Mouse (Mus musculus): Measurements from ENCODE around the gene Arntl.

The Arntl gene

DNA sequence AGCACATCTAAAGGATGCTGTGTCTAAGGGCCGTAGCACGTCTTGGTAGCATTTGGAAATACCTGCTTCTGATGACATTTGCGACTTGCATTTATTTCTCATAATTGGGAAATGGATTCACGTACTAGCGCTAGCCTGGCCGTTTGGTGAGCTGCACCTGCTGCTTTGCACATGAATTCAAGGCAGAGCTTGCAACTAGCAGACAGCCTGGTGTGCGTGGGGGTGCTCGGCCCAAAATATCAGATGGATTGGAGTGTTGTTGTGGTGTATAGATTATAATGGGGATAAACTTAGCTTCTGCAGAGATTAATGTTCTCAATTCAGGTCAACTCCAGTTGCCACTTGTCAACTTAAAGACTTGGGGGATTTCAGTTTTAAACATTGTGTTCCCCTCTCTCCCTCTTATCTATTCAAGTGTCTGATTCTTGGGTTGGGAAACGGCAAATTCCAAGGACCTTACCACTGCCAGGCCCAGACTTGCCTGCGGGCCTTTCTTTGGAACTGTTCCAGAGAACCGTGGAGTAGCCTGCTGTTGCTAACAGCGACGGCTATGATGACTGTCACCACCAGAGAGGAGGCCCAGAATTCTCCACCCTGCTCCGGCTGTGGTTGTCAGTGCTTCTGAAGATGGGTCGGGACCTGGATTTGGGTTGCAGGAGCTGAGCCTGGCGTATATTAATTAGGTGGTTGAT is 42.0 kb downstream of the Arntl start:
- in situ Hi-C loops (cut with MboI; ENCODE audit: unreplicated experiment in 2 of 2), result no loop called here

- in situ Hi-C loops (cut with MboI; ENCODE audit: unreplicated experiment in 2 of 2), result loop anchor here (5.0 to 10.0 kb wide), 4 partner anchors 108 to 774 kb away; no protein-coding TSS in a partner anchor
Observed at GRCm38 (mm10) chr7:113250433-113250991, 43.2 kb downstream of the Arntl start.

DNA sequence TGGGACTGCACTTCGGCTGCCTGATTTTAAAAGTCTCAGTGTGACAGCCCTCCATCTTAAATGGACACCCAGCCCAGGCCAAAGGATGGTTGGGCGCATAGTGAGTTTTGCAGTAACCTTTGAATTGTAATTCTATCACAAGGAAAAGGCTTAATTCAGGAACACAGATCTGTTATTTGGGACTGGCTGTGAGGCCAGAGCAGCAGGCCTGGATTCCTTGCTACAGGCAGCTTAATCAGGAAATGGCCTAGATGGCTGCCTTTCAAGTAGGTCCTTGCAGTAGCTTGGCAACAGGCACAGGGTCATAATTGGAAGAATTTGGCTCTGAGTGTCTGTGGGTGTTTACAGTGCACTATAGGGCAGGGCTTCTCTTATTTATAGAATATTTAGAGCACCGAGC is 43.7 kb downstream of the Arntl start:
- in situ Hi-C loops (cut with MboI; ENCODE audit: unreplicated experiment in 2 of 2), result loop anchor here (5.0 to 10.0 kb wide), 4 partner anchors 109 to 774 kb away; no protein-coding TSS in a partner anchor

DNA sequence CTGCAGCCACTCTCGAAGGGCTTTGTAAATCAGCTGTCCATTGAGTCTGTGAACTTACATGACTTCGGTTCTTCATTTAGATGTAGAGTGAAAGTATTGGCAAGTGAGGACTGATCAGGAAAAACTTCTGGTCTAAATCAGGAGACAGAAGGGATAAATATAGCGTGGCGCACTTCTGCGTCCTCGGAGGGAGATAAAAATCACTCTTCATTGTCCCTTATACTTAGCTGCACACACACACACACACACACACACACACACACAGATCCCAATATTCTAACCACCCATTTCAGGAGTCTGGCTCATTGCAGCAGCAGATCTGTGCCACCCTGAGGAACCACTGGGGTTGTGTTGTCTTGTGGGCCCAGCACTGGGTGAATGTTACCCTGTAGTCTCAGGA is 44.3 kb downstream of the Arntl start:
- in situ Hi-C loops (cut with MboI; ENCODE audit: unreplicated experiment in 2 of 2), result loop anchor here (5.0 to 10.0 kb wide), 4 partner anchors 109 to 773 kb away; no protein-coding TSS in a partner anchor

DNA sequence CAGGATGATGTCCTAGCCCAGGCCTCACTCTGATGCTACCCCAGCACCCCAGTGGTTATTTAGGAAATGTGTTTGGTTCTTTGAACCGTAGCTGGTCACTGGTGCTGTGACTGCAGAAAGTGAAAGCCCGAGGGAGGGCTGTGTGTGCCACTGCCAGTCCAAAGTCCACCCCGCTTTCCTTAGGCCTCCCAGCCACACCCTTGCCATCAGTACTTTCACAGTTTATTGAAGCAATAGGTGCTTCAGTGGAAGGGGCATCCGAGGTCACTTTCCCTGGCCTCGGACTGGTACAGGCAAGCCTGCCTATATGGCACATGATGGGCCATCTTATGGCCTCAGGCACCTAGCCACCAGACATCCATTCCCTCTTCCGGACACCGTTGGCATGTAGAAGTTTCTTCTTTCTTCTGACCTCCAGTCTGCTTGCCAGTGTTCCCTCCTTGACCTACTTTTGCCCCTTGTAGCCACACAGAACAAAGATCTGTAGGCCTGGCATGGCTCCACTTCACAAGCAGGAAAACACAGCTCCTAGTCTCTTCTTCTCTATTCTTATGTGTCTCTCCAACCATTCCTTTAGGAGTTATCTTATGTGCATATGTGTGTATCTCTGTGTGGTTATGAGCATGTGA is 46.6 kb downstream of the Arntl start:
- in situ Hi-C loops (cut with MboI; ENCODE audit: unreplicated experiment in 2 of 2), result loop anchor here (5.0 to 10.0 kb wide), 4 partner anchors 112 to 771 kb away; no protein-coding TSS in a partner anchor

DNA sequence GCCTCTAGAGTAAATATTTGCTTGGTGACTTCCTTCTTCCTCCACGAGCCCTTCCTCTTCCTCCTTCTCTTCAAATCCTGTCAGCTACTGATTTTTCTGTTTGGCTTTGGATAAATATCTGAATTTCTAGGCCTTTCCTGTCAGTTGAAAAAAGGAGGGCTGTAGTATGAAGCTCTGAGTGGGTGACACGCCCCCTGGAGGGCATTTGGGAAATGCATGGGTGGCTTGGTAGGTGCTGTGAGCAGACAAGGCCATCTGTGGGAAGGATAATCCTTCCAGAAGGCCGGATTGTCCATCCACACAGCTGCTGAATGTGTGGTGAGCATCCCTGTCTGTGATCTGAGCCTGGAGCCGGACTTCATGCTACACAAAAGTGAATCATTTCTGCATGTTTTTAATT is 48.8 kb downstream of the Arntl start:
- in situ Hi-C loops (cut with MboI; ENCODE audit: unreplicated experiment in 2 of 2), result loop anchor here (5.0 to 10.0 kb wide), 5 partner anchors 56 to 769 kb away; no protein-coding TSS in a partner anchor

DNA sequence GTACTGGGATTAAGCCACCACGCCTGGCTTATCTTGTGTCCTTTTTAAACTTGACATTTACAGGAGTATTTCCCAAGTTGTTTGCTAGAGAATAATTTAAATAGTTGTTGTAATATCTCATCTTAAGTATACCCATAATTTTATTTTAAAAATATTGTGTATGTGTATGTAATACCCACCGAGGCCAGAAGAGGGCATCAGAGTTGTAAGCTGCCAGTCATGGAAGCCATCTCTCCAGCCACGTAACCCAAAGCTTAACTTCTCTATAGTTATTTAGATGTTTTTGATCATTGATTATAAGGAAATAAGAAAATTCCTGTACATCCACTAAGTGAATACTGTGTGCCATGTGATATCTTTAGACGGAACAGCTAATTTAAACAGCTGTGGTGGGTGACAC is 51.2 kb downstream of the Arntl start:
- in situ Hi-C loops (cut with MboI; ENCODE audit: unreplicated experiment in 2 of 2), result loop anchor here (5.0 to 10.0 kb wide), 5 partner anchors 54 to 766 kb away; no protein-coding TSS in a partner anchor

- in situ Hi-C loops (cut with MboI; ENCODE audit: unreplicated experiment in 2 of 2), result loop anchor here in 1 of 2 experiments (10.0 kb wide), 1 partner anchor 114 kb away; no protein-coding TSS in a partner anchor
Observed at GRCm38 (mm10) chr7:113260321-113261167, 53.3 kb downstream of the Arntl start.

- in situ Hi-C loops (cut with MboI; ENCODE audit: unreplicated experiment in 2 of 2), result loop anchor here in 1 of 2 experiments (10.0 kb wide), 1 partner anchor 113 kb away; no protein-coding TSS in a partner anchor
Observed at GRCm38 (mm10) chr7:113261690-113262089, 54.4 kb downstream of the Arntl start.

DNA sequence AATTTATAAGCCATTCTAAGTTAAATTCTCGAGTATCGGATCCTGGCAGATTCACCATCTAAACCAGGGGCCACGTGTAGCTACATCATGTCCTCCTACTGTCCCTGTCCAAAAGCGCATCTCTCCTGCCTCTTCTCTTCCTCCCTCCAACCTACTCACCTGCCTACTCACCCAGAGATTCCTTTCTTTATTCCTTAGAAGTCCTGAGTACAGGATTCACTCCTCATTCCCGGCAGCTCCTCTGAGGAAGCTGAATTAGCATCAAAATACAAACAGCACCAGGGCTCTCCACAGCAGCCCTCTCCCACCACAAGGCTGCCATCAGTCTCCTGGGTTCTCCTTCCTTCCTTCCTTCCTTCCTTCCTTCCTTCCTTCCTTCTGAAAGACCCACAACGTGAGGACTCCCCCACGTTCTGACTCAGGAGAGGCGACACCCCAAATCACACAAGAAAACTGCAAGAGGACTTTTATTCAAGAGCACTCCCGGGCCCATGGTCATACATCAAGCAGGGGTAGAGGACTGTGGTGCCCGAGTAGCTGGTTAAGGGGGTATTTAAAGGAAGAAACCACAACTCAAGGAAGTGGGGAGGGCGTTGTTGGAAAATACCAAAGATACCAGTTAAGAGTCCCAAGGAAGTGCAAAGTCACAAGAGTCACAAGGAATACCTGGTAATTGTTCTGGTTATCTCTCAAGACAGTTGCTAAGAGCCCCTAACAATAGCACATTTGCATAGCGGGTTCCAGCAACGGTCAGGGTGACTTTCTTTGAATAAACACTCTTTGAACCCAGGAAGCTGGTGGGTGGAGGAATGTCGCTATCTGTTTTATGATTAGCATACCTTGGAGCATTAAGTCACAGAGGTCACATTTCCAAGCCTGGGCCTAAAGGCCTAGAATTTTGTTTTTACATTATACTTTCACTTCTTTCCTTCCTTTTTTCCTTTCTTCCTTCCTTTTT is 55.5 kb downstream of the Arntl start:
- in situ Hi-C loops (cut with MboI; ENCODE audit: unreplicated experiment in 2 of 2), result loop anchor here in 1 of 2 experiments (10.0 kb wide), 1 partner anchor 112 kb away; no protein-coding TSS in a partner anchor

DNA sequence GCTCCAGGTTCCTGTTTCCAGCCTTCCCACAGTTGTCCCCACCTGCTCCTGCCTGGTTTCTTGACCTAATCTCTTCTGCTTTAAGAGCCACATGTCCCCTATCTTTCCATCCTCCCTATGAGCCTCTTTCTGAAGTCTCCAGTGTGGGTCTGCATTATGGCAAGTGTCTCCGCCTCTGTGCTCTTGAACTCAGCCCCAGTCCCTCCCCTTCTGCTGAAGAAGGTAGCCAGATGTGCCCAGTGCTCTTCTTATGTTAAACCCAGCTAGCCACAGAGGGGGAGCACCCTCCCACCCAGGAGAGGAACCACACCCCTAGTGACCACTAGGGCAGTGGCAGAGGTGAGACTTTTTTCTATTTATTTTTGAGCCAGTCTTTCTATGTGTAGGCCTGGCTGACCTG is 56.7 kb downstream of the Arntl start:
- in situ Hi-C loops (cut with MboI; ENCODE audit: unreplicated experiment in 2 of 2), result loop anchor here in 1 of 2 experiments (10.0 kb wide), 1 partner anchor 111 kb away; no protein-coding TSS in a partner anchor

DNA sequence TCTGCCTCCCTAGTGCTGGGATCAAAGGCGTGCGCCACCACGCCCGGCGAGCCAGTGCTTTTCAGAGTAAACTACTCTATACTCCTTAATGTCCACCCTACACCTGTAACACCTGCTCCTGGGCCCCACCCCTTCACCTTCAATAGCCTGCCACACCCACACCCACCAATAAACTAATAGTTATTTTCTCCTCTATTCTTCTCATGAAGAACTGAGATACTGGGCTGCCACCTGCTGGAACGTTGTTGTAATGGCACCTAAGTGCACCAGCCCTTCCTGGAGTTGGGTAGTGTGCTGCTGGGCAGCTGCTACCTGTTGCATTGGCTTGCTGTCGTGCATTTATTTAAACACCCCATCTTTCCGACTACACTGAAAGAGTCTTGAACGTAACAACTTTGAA is 61.0 kb downstream of the Arntl start:
- in situ Hi-C loops (cut with MboI; ENCODE audit: unreplicated experiment in 2 of 2), result loop anchor here in 1 of 2 experiments (10.0 kb wide), 1 partner anchor 107 kb away; no protein-coding TSS in a partner anchor

DNA sequence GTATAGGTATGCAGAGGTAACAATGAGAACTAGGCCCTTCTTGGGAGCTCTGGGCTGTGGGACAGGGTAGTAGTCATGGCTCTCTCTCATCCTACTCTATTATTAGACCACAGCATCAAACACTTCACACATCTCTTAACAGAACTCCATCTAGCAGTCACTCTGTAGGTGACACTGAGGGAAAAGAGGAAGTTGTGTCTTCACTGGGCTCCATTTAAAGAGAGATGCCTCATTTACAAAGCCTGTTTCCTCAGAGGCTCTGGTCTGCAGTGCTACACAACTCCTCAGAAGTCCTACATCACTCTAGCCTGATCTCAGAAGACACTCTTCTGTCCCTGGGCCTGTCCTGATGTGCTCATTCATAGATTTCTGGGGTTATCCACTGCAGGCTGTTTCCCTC is 61.8 kb downstream of the Arntl start:
- in situ Hi-C loops (cut with MboI; ENCODE audit: unreplicated experiment in 2 of 2), result loop anchor here in 1 of 2 experiments (10.0 kb wide), 1 partner anchor 106 kb away; no protein-coding TSS in a partner anchor

DNA sequence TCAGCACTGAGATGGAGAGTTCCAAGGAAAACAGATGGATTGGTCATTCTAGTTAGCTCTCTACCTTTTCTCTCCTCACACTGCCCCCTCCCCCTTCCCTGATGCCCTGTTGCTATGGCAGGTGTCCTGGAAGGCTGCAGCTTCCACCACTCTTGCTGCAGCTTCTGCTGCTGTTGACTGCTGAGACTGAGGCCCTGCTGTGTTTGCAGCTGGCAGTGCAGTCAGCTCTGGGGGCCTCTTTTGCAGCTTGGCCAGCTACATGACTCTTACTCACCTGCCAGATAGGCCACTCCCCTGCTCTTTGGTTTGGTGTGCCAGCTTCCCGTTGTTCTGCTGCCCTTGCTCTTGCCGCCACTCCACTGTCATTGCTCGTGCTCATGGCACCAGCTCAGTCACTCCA is 62.7 kb downstream of the Arntl start:
- in situ Hi-C loops (cut with MboI; ENCODE audit: unreplicated experiment in 2 of 2), result loop anchor here in 1 of 2 experiments (10.0 kb wide), 1 partner anchor 105 kb away; no protein-coding TSS in a partner anchor

- in situ Hi-C loops (cut with MboI; ENCODE audit: unreplicated experiment in 2 of 2), result no loop called here
Observed at GRCm38 (mm10) chr7:113270551-113270950, 63.3 kb downstream of the Arntl start.

GRCm38 (mm10) chr7:113270991-113271390 is 63.7 kb downstream of the Arntl start:
- in situ Hi-C loops (cut with MboI; ENCODE audit: unreplicated experiment in 2 of 2), result no loop called here

DNA sequence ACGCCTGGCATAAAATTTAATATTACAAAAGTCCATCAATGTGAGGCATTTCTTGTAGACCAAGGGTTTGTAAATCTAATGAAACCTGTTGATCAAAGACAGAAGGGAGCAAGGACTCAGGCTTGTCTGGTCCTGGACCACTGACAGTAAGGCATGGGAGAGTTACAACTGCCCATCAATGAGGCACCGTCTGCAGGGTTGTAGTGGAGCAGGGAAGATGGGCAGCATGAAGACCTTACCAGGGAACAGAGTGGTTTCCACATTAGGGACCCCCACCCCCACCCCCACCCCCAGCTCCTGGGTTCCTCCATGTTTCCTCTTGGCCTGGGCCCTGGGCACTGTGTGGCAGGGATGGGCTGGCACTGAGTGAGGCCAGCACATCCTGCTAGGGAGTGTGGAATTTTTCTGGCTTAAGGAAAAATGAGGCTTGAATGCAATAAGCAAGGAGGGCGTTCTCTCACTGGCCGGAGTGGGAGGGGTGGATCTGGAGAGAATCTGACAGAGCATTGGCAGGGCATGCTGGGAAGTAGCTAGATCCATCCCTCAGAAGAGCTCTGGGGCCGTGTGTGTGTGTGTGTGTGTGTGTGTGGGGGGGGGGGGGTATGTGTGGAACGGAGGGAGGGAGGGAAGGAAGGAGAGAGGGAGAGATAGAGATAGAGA is 65.2 kb downstream of the Arntl start:
- in situ Hi-C loops (cut with MboI; ENCODE audit: unreplicated experiment in 2 of 2), result no loop called here

DNA sequence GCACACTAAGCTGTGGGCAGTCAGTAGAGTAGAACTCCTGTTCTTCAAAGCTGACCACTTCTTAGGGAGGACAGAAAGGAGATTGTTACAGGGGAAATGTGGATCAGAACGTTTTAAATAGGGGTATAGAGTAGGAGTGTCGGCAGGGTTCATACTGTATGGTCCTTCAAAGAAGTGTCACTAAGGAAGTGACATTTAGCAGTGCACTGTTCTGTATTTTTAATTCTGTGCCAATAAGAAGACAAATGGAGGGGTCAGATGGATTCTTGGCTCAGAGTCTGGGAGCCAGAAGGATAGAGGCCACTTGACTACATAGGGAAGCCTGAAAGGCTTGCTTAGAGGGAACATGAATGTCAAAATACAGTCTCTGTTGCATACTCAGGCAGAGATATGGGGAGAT is 70.0 kb downstream of the Arntl start:
- in situ Hi-C loops (cut with MboI; ENCODE audit: unreplicated experiment in 2 of 2), result loop anchor here in 1 of 2 experiments (25.0 kb wide), 1 partner anchor 1240 kb away; no protein-coding TSS in a partner anchor
